Mouse (Mus musculus) thymus, postnatal 25 days (tissue): ENCODE results near the gene Shisa5.

ENCODE experiments used
- DNase-seq: peaks from one replicate; pipeline ENCODE4 v3.0.0; 2022

The Shisa5 gene

DNA sequence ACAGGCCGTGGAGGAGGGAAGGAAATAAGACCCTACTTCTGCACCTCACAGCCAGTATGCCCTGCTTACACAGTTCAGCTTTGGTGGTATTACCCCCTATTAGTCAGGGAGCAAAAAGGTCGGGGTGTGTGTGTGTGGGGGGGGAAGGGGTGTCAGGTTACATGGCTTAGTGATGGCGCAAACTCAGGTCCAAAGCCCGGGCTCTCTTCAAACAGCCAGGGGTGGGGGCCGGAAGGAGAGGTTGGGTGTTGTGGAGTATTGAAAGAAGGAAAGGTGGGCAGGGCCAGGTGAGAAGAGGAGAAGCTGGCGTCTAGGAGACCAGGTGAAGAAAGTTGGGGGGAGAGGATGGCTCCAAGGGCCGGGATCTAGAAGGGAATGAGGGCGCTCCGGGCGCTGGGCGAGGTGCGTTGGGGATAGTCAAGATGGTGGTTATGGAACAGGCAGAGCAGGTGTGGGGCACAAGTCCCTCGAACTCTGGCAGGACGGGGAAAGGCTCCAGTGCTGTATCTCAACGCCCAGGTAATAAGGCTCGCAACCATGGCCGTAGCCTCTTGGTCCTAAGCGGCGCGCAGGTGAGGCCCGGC lies 56.3 kb downstream of the Shisa5 start:
- DNase-seq, result no peak

DNA sequence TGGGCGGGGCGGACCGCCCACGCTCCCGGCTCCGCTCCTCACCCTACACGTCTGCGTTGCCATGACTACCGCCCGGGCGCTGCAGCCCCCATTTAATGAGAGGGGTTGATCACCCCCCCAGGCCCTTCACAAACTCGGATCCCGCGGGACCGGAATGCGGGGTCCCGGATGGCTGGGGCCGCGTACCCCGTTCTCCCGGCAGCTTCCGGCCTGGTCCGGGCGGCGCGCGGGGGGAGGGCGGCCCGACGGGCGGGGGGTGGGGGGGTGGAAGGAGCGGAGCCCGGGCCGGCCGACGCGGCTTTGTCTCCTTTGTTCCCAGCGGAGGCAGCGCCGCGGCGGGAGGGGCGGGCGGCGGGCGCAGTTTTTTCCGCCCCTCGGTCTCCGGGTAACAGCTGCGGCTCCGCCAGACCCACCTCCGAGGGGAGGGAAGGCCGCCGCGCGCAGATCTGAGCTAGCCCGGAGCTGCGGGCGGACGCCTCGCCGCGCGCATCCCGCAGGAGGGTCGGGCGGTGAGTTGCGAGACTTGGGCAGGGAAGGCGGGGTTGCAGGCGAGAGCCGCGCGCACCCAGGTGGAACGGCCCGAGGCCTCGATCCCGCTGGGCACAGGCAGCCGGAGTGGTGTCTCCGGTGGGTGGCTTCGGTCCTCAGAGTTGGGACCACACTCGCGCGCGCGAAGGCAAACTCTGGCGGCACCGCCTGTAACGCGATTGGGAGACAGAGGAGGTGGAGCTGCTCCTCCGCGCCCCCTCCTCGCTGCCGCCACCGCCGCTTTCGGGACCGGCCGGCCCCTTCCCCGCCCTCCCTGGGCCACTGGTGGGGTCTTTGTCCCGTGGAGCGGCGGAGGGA lies 57.0 kb downstream of the Shisa5 start, which contains the start of gene Plxnb1:
TSS of gene Plxnb1 (plus strand) at position 253 of the 846 bp plus-strand sequence.
- DNase-seq, result peak; percentile 76

DNA sequence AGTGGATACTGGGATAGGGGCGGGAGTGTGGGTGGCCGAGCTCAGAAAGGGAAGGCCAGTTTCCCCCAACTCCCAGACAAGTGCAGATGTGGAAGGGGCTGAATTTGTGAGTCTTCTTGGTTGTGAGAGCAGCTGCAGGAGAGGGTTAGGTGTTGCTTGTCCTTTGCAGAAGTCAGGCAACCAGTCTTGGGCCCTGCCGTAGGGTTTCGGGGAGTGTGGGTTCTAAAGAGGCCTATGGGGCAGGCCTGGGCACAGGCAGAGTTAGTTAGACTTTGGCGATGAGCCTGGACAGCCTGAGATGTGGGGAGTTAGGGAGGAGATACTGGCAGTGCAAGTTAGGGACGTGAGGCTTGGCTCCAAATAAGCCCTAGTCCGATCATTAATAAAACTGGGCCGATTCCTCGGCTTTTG lies 57.9 kb downstream of the Shisa5 start:
- DNase-seq, result no peak

DNA sequence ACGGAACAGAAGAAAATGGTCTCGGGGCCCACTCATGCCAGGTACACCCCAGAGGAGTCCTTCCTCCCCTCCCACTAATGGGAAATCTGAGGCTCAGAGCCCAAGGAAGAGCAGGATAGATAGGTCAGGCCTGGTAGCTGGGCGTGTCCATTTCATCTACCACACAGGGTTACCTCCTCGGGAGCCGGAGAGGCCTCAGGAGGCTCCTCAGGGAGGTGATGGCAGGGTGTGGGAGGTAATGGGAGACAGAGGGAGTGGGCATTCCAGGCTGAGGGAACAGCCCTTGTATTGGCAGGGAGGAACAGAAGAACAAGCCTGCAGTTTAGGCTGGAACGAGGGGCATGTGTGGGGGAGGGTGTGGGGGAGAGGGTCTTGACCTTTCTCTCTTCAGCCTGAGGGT lies 58.5 kb downstream of the Shisa5 start:
- no peak for DNase-seq

DNA sequence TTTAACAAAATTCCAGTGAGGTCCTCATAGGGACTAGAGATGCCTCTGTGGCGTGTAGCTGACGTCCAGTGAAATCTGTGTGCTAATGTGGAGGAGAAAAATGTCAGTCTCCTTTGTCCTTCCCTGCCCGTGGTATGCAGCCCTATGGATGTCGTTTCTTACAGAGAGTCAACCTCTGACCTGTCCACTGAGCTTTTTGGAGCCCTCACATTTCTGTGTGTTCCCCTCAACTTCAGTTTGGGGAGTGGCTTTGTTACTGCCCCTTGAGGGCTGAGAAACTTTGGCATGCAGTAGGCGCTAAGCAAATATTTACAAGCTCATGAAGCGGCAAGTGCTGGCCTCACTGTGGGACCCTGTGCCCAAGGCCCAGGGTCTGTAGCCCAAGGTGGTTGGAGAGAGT lies 58.9 kb downstream of the Shisa5 start:
- DNase-seq, result no peak

DNA sequence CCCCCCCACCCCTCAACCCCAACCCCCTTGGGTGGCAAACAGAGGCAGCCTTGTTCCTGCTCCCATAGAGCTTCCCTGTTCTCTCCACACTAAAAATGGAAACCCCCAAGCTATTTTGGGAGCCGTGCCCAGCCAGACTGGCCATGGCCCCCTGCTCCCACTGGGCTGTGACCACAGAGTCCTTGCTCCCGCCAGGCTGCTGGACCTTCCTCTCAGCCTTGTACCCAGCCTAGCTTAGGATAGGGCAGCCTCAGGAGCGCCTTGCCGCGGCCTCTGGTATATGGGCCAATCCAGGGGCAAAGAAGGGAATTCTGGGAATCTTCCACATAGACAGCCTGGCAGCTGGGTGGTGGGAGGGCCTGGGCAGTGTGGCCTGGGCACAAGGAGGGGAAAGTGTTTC lies 59.5 kb downstream of the Shisa5 start:
- DNase-seq, result no peak

DNA sequence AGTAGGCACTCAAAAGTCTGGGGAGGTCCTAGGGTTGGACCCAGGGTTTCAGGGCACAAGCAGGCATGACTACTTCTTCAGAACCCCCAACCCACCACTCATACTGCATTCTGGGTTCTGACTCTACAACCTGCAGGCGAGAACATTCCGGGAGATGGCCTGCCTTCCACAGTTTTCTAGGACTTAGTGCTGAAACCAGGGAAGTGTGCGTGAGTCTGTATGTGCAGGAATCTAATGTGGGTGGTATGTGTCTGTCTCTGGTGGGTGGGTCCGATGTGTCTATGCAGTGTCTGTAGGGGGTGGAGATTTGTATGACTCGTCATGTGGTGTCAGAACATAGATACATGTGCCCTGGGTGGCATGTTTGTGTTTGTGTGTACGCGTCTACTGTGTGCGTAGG lies 60.0 kb downstream of the Shisa5 start:
- DNase-seq, result no peak

DNA sequence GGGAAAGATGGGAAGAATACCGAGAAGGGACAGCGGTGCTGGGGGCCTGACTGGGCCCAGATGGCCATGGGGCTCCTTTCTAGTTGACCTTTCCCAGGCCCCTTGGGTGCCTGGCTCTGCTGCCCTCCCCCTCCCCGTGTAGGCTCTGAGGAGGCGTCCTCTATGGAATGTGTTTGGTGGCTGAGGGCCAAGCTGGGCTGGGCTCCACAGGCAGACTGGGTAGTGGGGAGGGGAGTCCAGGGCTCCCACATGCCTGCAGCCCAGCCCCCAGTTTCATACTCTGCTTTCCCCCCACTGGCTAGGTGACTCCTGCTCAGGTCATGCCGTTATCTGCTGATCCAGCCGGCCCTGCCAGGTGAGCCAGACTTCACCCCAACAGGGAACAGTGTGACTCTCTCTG lies 60.6 kb downstream of the Shisa5 start:
- DNase-seq, result no peak

DNA sequence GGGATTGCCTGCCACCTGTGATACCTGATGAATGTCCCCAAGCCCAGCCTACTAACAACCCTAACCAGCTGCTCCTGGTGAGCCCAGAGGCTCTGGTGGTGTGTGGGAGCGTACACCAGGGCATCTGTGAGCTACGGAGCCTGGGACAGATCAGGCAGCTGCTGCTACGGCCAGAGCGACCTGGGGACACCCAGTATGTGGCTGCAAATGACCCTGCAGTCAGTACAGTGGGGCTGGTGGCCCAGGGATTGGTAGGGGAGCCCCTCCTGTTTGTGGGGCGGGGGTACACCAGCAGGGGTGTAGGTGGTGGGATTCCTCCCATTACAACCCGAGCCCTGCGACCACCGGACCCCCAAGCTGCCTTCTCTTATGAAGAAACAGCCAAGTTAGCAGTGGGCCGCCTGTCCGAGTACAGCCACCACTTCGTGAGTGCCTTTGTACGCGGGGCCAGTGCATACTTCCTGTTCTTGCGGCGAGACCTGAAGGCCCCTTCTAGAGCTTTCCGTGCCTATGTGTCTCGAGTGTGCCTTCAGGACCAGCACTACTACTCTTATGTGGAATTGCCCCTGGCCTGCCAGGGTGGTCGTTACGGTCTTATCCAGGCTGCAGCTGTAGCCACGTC lies 62.1 kb downstream of the Shisa5 start:
- DNase-seq, result no peak

DNA sequence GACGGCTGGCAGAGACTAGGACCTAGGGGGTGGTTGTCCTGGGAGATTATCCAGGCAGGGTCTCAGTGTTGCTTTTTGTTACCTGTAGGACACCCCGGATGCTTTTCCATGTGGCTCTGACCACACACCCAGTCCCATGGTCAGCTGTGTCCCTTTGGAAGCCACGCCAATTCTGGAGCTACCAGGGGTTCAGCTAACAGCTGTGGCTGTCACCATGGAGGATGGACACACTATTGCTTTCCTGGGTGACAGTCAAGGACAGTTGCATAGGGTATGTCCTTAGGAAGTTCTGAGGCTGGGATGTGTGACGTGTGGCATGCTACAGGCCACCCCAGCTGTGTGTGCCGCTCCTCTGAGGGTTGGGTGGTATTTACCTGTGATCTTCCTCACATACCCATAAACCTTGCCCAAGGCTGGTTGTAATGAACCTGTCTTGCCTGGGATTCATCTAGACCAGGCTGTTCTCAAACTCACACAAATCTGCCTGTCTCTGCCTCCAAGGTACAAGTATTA lies 63.6 kb downstream of the Shisa5 start:
- no peak for DNase-seq

DNA sequence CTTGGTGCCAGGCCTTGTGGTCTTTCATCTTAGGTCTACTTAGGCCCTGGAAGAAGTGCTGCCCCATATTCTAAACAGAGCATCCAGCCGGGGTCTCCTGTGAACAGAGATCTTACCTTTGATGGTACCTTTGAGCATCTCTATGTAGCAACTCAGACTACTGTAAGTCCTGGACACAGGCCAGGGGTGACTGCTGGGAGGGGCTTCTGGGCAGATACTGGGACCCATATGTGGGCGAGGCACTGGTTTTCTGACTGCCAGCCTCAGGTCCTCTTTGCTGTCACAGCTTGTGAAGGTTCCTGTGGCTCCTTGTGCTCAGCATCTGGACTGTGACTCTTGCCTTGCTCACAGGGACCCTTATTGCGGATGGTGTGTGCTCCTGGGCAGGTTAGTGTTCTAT lies 64.2 kb downstream of the Shisa5 start:
- no peak for DNase-seq

DNA sequence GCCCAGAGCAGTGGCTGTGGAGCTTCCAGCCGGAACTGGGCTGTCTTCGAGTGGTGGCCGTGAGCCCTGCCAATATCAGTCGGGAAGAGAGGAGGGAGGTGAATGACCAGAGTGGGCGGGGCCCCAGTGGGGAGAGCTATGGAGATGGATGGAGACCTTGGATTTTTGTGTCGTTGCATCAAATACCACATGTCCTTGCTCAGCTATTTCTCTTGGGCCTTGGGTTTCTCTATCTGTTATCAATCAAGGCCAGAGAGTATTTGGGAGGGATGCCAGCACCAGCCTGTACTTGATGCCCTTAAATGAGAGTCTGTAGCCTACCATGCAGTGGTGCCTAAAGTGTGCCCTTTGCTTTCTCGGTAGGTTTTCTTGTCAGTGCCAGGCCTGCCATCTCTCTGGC lies 64.9 kb downstream of the Shisa5 start:
- no peak for DNase-seq

DNA sequence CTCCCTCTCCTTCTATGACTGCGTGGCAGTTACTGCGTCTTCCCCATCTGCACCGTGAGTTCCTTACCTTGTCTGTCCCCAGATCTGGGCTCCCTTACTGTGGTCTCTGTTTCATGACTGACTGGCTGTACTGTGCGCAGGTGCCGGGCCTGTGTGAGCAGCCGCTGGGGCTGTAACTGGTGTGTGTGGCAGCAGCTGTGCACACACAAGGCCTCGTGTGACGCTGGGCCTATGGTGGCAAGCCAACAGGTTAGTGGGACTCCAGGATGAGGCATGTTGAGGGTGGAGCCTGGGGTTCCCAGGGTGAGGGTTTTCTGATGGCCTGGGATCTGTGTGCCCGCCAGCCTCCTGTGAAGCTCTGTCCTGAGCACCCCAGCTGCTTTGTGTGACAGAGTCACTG lies 65.7 kb downstream of the Shisa5 start:
- DNase-seq, result no peak

DNA sequence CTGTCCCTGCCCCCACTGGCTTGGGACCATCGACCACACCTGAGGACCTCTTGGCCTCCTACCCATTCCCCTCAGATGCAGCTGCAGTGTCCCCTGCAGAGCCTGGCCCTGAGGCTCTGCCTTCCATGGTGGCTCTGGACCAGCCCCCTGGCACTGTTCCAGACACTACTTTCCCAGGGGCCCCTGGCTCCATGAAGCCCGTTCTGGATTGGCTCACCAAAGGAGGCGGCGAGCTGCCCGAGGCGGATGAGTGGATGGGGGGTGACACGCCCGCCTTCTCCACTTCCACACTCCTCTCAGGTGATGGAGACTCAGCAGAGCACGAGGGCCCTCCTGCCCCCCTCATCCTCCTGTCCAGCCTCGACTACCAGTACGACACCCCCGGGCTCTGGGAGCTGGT lies 66.6 kb downstream of the Shisa5 start:
- no peak for DNase-seq

DNA sequence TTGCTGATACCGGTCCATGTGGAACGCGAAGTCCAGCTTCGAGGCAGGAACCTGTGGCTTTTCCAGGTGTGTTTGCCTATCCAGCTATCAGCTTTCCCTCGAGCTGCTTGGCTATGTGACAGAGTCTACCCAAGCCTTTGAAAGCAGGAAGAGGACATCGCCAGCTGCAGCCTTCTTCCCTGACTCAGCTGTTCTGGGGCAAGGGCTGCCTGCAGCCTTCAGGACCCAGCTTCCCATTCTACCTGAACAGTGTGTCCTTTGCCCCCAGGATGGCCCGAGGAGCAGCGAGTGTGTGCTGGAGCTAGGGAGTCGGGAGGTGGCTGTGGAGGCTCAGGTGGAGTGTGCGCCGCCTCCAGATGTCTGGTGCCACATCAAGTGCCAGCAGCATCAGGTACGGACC lies 67.3 kb downstream of the Shisa5 start:
- DNase-seq, result no peak

DNA sequence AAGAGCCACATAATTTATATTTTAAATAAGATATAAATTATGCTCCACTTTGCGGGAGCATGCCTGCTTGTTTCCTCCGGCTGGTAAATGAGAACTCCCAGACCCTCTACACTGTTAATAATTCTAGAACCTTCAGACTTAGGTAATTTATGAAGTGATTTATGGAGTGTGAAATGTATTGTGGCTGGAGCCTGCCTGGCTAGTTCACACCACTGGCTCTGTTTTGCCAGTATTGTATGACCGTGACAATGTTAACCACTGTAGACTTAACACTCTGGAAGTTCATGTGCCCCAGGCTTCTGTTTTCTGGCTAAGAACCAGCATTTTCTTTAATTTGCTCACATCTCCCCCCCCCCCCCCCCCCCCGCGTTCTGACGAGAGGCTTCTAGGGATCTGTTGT lies 69.0 kb downstream of the Shisa5 start:
- DNase-seq, result no peak
